Mouse (Mus musculus) right cerebral cortex, postnatal 14 days (tissue): ENCODE data around the gene Gadd45b.

ENCODE experiments used
- DNase-seq: peaks from one replicate; pipeline ENCODE4 v3.0.0; 2022

Gadd45b gene

DNA sequence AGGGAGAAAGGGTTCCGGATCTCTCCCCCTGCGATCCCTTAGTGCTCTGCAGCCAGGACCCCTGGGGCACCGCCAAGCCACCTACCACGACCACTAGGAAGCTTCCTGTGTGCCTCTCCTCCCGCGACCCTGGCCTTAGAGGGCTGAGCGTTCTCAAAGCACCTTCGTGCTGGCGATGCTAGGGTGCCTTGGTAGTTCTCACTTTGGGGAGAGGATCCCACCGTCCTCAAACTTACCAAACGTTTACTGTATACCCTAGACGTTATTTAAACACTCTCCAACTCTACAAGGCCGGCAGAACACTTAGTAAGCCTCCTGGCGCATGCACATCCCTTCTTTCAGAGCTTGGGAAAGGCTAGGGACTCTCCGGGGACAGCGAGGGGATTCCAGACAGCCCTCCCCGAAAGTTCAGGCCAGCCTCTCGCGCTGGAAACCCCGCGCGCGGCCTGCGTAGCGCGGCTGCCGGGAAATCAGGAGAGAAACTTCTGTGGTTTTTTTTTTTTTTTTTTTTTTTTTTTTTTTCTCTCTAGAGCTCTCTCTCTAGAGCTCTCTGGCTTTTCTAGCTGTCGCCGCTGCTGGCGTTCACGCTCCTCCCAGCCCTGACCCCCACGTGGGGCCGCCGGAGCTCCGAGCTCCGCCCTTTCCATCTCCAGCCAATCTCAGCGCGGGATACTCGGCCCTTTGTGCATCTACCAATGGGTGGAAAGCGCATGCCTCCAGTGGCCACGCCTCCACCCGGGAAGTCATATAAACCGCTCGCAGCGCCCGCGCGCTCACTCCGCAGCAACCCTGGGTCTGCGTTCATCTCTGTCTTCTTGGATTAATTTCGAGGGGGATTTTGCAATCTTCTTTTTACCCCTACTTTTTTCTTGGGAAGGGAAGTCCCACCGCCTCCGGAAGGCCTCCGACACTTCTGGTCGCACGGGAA lies at the start of gene Gadd45b:
Gene Gadd45b (plus strand): TSS at position 775 of the 928 bp plus-strand sequence.
- peak; percentile 99 for DNase-seq

DNA sequence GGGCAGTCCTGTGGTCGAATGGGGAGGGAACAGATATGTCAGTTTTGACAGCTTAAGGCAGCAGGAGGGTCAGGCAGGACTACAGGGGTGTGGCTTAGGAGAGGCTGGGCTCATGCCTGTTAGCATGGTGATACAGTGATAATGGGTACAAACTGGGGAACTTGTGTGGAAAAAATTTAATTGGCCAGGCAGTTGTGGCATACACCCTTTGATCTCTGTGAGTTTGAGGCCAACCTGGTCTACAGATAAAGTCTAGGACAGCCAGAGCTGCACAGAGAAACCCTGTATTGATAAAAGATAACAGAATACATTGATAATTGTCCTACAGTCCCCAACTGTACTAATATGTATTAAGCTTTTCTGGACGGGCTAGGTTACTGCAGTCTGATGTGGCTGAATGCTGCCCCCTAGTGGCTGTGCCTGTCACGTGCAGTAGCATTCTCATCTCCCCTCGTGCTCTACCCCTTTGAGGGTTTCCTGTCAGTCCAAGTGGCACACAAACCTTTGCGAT lies 49.7 kb upstream of the Gadd45b start:
- DNase-seq, result peak; percentile 67

DNA sequence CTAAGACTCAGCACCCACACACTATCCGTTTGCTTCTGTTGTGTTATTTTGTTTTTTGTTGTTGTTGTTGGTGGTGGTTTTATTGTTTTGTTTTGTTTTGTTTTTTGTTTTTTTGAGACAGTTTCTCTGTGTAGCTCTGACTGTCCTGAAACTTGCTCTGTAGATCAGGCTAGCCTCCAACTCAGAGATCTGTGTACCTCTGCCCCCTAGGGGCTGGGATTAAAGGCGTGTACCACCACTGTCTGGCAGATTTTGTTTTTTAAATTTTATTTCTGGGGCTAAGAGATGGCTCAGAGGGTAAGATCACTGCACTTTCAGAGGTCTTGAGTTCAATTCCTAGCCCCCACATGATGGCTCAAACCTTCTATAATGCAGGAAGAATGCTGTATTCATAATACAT lies 49.0 kb upstream of the Gadd45b start:
- DNase-seq, result no peak

DNA sequence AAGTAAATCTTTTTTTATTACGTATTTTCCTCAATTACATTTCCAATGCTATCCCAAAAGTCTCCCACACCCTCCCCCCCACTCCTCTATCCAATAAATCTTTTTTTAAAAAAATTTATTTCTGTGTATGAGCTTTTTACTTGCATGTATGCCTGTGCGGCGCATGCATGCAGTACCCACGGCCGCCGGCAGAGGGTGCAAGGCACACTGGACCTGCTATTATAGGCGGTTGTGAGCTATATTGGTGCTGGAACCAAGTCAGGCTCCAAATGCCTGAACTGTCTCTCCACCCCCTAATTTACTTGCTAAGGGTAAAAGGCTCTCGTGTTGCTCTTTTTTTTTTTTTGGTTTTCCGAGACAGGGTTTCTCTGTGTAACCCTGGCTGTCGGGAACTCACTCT lies 48.6 kb upstream of the Gadd45b start:
- peak; percentile 74 for DNase-seq

DNA sequence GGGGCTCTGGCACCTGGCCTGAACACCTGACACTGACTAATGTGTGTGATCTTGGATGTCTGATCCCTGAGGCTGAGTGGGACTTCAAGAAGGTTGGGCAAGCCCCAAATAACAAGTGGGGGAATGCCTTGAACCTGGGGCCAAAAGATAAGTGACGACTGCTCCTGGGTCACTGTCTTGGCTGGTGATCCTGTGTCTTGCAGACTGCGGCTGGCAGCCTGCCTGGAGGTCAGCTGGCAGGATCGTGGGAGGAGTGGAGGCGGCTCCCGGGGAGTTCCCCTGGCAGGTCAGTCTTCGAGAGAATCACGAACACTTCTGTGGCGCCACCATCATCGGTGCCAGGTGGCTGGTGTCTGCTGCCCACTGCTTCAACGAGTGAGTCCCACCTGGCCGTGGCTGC lies 42.7 kb upstream of the Gadd45b start:
- no peak for DNase-seq

DNA sequence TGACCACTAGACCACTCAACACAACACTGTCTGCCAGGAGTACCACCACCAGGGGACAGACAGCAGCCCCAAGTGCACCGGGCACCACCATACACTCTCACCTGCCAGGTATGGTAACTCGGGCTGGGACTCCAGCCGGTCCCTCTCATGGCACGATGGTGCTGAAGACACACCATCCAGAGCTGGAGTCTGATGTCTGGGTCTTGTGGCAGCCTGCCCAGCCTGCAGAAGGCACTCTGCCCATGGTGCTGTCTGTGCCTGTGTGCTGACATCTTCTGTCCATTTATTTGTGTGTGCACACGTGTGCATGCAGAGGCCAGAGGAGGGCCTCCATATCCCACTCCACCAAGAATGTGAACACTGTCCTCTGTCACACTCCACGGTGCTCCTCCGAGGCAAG lies 34.8 kb upstream of the Gadd45b start:
- no peak for DNase-seq

DNA sequence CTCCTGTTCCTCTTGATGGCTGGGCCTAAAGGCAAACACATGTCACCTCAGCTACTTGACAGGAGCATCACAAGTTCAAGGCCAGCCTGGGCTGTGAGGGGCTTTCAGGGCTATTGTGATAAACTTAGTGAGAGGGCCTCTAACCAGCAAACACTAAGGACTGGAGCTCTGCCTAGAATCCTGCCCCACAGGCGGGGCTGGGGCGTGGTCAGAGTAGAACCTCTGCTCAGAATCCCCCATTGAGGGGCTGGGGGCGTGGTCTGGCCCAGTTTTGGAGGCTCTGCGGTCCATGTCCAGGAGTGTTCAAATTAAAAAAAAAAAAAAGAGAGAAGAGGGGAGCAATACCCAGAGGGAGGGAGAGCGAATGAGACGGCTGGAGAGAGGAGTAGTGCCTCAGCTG lies 34.2 kb upstream of the Gadd45b start:
- no peak for DNase-seq

DNA sequence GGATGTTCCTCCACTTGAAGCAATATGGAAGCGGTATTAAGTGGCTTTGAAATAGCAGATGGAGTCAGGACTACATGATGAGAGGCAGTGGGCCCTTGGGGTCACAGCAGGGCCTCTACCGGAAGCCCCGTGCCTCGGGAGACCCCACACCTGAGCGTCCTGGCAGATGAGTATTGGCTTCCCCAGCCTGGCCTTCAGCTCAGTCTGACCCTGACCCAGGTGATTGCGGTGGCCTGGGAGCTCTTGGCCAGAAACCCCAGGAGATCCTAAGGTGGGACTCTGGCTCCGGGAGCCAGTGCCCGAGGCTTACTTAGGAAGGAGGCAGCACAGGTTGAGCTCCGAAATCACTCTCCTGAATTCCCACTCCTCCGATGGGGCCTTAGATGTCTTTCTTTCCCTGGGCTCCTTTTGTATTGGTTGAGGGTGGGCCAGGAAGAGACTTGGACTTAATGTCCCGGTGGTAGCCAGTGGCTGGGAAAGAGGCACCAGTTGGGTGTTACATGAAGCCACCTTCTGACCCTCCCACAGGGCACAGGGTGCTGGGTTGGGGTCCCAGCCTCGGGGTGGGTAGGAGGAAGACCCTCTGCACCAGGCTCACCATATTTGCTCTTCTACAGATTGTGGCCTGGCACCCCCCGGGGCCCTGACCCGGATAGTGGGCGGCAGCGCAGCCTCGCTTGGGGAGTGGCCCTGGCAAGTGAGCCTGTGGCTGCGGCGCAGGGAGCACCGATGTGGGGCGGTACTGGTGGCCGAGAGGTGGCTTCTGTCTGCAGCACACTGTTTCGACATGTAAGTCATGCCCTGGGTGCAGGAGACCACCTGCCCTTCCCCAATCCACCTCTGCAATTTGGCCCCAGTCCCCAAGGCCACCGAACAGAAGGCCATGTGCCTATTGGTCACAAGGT lies 33.0 kb upstream of the Gadd45b start:
- DNase-seq, result no peak

DNA sequence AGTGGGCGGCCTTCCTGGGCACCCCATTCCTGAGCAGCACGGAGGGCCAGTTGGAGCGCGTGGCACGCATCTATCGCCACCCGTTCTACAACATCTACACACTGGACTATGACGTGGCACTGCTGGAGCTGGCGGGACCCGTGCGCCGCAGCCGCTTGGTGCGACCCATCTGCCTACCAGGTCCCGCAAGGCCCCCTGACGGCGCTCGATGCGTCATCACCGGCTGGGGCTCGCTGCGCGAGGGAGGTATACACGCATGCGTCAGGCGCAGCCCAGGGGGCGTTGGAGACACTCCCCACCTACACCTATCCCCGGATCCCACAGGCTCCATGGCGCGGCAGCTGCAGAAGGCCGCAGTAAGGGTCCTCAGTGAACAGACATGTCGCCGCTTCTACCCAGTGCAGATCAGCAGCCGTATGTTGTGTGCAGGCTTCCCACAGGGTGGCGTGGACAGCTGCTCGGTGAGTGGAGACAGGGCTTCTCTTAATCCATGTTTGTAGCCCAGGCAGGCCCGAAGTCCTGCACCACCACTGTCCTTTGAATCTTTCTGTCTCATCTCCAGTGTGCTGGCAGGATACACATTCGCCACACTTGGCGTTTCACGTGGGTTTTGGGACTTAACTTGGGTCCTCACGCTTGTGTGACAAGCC lies 31.9 kb upstream of the Gadd45b start:
- peak; percentile 68 for DNase-seq

DNA sequence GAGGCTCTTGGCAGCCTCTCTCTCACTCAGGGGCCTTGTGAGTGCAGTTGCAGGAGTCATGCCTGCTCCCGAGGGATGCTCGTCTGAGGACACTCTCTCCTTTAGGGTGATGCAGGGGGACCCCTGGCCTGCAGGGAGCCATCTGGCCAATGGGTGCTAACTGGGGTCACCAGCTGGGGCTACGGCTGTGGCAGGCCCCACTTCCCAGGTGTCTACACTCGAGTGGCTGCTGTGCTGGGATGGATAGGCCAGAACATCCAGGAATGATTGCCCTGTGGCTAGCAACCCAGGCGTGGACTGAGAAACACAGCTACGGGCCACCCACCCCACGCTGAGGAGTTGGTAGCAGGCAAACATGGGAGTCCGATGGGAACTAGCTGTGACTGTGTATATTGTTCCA lies 30.8 kb upstream of the Gadd45b start:
- no peak for DNase-seq

DNA sequence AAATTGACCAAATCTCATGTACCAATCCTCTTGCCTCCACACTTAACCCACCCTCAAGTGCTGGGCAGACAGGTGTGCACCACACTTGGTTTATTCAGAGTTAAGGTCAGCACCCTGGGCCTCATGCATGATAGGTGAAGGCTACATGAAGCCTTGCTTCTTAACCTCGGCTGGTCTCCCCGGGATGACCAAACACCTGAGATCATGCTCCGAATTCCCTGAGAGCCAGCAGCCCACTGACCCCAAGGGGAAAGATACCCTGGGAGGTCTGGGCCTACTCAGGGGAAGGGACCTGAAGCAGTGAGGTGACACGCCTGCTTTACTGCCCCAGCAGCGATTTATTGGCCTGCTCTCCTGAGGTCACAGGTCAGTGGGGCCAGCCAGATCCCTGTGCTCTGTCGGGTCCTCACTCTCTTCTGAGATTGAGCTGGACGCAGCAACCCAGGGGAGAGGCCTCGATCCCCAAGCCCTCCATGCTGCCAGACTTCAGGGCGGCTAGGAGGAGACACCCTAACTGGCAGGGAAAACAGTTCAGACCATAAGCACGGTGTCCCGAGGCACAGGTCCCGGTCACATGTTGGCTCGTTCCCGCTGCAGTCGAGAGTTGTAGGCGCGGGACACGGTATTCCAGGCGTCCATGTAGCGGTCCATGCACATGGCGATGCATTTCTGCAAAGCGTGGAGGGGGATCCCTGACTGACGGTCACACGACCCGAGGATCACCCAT lies 30.1 kb upstream of the Gadd45b start:
- DNase-seq, result no peak

DNA sequence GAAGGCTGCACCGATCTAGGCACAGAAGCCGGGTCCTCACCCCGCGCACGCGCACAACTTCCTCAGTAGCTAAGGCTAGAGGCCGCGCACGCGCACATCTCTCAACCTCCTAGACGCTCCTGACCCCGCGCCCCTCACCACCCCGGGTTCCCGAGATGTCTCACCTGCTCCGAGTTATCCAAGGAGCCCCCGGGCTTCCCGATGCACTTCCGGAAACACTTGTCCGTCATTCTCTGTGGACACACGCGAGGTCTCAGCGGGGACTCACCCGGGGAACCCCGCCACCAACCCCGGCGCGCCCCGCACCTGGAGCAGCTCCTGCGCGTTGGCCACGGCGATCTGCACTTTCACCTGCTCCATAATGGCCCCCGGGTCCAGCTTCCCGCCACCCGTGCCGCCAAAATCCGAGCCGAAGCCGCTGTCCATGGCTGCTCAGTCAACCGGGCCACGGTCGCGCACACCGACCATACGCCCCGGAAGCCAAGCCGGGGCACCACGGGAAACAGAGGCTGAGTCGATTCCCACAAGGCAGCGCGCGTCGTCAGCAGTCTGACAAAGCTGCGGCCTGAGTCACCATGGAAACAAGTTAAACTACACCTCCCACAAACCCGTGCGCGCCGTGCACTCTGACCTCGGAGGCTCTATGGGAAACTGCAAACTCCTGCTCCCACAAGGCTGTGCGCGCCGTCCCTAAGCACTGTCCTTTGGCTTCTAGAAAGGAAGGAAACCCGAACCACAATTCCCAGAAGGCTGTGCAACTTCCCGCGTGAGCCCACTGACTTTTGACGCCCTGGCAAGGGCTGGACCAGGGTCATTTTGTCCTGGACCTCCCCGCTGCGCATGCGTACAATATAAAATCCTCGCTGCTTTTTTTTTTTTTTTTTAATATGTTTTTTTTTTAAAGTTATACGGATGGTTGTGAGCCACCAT lies 29.3 kb upstream of the Gadd45b start, which contains the start of gene Timm13:
Gene Timm13 (minus strand): TSS at position 652 of the 930 bp plus-strand sequence.
- DNase-seq, result peak; percentile 98

DNA sequence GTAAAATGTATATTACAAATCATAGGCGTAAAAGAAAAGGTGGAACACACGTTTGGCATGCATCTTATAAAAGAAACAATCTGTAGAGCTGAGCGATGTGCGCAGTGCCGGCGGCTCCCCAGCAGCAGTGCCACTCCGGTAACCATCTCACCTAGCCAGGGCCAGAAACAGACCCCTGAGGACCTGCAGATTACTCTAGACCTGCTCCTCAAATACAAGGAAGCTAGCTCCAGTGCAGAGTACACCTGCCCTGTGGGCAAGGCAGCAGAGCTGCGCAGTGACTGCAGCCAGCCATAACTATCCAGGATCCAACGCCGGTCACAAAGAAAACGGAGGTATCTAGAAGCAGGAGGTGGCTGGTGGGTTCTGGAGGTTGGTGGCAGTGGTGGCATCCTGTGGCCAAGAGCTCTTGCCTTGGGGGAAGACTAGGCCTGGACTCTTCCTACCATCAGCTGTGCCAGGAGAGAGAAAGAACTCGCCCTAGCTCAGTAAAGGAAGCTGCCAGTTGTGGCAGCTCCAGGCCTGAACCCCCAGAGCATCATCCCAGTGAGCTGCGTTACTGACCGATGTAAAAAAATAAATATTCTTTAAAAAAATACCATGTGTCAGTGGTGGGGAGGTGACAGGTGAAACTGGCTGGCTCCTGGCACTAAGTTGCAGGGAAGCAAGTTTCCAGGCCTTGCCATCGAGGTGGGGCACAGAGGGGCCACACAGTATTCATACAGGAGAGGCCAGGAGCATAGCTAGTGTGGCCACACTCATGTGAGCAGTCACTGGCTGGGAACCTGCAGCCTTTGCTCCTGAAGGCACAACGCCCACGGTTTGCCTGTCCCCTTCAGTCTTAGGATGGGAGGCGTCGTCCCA lies 28.2 kb upstream of the Gadd45b start:
- no peak for DNase-seq

DNA sequence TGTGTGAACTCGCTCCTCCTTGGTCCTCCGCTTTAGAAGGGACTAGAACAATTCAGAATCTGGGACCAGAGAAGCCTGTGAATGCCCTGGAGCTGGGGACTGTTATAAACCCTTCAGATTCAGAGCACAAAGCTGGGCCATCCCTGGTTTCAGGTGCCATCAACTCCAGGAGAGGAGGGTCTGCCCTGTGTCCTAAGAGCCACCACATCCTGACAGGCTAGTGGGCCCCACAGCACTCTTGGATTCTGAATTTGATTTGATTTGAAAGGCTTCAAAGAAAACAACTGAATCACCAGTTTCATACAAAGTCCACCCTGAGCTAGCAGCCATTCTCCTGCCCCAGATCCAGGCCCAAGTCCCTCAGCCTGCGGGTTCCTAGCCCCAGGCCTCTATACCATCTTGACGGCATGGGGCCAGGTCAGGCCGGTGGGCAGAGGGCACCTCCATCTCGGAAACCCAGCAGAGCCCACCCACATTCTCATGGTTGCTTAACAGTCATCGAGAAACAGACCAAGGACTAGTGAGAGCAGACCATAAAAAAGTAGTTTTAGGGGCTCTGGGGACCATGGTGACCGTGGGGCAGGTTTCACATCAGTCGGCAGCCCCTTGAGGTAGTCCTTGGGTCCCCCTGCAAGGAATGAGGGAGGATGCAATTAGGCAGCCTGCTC lies 27.5 kb upstream of the Gadd45b start:
- DNase-seq, result no peak

DNA sequence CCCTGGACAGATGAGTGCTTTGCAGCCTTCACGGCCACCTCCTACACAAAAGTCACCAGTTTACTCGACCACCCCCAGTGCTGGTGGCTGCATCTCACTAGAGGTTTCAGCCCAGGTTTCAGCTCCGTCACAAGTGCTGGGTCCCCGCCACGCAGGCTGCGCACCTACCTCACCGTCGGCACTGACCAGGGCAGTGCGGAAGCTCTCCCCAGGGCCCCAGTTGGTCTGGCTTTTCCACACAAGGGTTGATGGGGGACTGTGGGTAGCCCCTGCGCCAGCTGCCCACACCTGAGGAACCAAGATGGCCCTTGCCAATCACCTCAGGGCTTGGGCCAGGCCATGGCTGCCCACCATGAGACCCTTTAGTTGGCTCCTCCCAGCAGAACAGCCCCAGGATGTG lies 26.6 kb upstream of the Gadd45b start:
- DNase-seq, result no peak

DNA sequence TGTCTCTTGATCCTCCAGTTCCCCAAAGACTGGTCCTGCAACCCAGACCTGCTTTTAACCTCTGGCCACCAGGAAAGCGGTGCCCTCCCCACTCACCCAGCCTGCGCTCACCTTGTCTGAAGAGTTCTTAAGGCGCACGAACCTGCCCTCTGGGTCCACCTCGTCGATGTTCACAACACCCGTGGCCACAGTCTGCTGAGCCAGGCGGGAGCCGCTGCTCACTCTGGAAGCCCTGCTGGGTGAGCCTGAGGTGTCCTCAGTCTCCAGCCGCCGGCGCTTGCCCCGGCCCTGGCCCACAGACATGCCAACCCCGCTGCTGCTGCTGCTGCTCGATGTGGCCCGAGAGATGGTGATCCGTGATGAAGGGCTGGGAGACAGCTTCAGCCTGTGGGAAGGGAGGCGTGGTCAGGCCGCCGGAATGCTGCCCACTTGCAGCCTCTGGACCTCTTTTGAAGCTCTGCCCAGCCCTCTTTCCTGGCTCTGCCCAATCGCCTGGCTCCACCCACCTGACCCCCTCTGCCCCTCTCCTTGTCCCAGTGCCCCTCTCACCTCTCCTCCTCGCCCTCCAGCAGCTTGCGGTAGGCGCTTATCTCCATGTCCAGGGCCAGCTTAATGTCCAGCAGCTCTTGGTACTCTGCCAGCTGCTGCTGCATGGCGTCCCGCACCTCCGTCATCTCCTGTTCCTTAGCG lies 25.7 kb upstream of the Gadd45b start:
- DNase-seq, result no peak

DNA sequence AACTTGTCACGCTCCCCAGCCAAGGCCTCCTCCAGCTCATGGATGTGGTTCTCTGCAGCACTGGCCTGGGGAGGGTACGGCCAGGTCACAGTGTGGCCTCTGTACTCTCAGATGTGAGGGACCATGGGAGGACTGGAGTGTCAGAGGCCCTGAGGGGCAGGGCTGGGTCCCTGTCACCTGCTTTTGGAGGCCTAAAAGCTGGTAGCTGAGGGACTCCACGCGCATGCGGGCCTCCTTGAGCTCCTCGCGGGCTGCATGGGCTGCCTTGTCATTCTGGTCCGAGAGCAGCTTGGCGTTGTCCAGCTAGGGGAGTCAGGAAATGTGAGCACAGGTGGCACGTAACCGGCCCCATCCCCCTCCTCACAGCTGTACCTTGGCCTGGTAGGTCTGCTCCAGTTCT lies 25.2 kb upstream of the Gadd45b start:
- no peak for DNase-seq

DNA sequence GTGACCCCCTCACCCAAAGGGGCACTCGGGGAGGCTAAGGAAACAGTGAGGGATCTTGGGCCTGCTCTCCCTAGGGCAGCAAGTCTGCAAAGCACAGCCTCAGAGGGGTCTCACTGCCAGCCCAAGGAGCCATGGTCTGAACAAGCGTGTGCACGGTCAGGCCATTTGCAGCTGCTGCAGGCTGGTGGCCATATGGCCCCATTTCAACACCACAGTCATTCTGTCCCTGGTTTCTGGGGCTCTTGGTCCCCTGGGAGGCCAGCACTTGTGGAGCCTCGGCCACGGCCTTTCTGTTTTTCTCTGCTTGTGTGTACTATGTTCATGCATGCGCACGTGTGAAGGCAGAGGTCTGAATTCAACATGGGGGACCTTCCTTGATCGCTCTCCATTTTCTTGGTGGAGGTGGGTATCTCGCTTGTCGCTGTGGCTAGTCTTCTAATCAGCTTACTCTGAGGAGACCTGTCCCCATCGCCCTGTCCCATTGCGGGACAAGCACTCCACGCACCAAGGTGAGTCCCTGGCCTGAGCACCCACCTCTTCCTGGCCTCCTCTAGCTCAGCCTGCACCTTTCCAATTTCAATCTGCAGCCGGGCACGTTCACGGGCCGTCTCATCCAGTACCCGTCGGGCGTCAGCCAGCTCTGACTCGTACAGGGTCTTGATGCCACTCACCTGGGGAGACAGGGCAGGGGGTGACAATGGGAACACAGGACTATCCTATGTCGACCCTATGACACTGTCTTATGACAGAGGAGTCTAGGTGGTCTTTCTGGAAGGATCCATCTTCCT lies 20.3 kb upstream of the Gadd45b start:
- DNase-seq, result no peak
